Mouse (Mus musculus): ENCODE results near the gene Rnf24.
"Not testable (repeated sequence)": the region's sequence is repeated elsewhere in the genome, so short reads cannot be mapped to it uniquely, and the experiment has no call there.

The Rnf24 gene

DNA sequence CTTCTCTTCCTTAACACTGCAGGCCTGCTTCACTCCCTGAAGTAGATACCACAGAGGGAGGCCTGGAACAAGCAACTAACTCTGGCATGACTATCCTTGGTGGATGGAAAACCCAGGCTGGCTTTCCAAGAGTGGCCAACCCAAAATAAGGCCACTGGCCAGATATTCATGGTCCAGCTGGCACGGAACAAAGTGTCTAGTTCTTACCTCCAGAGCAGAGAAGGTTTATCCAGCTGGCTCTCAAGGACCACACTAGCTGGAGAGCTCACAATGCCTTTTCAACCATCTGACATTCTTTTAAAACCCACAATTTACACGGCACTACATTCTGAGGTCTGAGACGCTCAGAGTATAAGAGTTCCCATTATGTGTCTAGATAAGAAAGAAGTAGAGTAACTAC is 8.2 kb downstream of the Rnf24 start:
- DNase-seq (ENCODE audit: low read depth, low spot score) = no peak

DNA sequence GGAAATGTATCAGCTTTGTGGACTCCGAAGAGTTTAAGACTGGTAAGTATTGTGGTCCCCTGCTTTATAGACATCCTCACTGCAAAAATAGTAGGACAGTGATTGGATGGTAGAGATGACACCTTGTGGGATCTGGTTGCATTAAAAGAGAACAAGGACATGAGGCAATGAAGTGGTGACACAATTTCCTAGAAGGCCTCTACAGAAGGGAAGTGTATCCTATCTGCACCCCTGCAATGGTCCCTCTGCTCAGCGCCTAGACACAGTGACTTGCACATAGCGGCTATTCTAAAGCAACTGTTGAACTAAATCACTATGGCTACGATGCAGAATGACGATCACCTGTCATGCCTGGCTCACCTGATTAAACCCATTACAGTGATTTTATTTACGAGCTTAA is 15.1 kb downstream of the Rnf24 start:
- DNase-seq (ENCODE audit: low read depth, low spot score) = no peak

DNA sequence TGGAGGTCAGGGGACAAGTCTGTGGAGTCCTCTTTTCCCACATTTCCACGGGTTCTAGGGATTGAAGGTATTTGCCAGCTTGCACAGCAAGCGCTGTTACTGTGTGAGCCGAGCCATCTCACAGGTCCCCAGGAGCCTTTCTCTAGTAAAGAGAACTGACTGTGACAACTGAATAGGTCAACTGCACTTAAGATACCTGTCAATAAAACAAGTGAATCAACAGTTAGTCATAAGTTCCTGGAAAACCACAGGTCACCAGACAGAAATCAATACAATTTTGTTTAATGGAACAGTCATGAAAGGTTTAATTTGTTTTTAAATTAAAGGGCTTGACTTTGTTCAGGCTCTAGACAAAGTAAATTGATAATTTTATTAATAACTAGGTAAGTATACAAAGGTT is 22.1 kb downstream of the Rnf24 start:
- no peak for DNase-seq (ENCODE audit: low read depth, low spot score)

DNA sequence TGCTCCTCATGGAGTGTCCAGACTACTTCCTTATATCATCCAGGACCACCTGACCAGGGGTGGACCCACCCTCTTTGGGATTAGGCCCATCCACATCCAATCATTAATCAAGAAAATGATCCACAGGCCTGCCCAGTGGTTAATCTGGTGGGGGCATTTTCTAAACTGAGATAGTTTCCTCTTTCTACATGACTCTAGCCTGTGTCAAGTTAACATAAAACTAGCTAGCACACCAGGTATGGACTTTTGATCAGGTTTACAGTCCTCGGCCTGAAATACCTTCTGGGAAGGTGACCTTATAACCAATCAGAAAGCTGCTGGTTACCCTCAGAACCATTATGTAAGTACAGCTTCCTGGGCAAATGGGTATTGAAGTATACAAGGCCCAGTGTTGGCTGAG is 23.7 kb downstream of the Rnf24 start:
- DNase-seq (ENCODE audit: low read depth, low spot score) = no peak

DNA sequence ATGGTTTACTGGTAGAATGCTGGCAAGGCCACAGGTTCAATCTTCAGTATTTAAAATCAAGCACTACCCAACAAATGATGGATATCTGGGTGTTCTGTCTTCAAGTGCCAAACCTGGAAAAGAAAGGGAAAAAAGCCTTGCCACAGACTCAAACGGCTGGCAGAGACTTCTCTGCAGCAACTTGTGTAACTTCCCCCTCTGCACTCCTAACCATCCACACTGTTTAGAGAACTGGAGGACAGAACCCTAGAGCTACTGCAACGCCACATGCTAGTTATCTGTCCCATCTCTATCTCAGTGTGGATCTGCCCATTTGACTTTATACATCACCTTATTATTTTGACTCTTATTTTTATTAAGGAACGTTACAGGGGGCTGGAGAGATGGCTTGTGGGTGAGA is 26.6 kb downstream of the Rnf24 start:
- no peak for DNase-seq (ENCODE audit: low read depth, low spot score)

DNA sequence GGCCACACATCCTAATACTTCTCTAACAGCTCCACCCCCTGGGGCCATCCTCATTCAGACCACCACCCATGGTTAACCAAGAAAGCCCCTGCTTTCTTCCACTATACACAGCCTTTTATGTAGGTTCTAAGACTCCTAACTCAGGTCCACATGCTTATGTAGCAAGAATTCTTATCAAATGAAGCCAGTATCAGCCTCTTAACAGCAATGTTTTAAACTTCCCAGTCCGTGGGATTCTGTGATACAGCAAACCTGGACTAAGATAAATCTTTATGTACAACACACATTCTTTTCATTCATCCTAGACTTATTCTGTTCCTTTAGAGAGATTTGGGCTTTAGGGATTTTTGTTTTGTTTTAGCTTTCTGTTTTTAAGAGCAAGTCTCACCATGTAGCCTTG is 29.0 kb downstream of the Rnf24 start:
- no peak for DNase-seq (ENCODE audit: low read depth, low spot score)

DNA sequence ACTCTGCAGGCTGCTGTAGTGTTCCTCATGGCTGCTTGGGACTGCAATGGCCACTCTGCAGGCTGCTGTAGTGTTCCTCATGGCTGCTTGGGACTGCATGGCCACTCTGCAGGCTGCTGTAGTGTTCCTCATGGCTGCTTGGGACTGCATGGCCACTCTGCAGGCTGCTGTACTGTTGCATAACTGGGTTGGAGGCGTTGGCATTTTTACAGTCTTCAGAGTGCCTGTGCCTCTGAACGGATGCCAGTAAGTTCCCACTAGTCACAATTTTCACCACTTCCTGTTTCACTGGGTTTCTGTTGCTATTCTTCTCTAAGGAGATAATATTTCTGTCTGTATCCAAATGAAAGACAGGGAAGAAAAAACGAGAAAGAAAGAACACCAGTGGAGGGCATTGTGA is 31.5 kb downstream of the Rnf24 start:
- DNase-seq (ENCODE audit: low read depth, low spot score) = not testable (repeated sequence)

DNA sequence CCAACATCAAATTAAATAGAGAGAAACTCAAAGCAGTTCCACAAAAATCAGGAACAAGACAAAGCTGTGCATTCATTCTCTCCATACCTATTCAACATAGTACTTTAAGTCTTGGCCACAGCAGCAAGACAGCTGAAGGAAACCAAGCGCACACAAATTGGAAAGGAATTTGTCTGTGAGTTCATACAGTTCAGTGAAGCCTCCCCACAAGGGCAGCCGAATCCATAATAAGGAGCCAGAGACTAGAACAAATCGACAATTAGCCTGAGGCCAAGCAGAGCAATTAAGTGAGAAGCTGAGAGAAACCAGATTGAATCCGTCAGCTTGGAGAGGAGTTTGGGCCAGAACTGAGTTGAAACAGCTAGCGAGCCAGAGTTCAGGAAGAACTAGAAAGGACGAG is 33.3 kb downstream of the Rnf24 start:
- DNase-seq (ENCODE audit: low read depth, low spot score) = no peak

DNA sequence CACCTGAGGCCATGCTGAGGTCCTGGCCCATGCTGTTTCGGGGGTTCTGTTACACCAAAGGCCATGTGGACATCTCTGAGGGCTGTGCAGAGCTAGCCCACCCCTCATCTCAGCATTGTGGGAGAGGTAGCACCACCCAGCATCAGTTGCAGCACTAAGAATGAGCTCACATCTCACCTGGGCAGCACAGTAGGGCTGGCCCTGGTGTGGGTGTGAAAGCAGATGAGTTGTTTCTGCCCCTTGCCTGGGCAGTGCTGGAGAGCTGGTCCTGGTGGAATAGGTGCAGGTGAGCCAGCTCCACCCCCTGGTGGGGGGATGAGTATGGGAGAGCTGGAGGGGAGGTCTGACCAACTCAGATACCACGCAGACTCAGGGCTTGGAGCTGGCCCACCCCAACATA is 36.5 kb downstream of the Rnf24 start:
- DNase-seq (ENCODE audit: low read depth, low spot score) = no peak

DNA sequence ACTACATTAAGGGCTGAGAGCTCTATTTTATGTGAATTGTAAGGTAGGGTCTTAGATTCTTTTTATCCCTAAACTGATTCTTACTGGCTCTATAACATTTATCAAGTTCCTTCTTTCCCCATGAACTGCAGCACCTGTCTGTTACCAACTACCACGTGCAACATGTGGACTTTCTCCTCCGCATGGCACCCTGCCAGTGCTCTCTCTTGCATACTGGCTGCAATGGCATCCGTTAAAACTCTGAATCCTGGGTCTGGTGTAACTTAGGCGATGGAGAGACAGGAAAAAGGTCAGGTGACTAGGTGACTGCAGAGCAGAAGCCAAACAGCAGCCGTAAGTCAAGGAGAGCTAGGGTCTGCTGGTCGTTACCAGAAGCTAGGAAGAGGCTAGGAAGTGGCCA is 43.4 kb downstream of the Rnf24 start:
- DNase-seq (ENCODE audit: low read depth, low spot score) = no peak

DNA sequence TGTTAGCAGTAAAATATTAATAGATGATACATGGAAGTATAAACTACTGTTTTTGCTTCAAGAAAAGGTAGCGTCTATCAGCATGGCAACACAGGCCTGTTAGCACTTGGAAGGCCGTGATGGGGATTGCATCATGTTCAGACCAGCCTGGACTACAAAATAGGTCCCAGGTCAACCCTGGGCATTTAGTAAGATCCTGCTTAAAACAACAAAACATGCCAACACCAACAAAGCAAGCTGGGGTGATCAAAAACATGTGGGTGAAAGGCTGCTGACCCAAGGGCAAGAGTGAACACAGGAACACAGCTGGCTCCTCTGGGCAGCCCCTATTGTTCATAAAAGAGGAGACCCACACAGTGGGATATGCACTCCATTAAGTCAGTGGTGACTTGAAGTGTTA is 44.9 kb downstream of the Rnf24 start:
- DNase-seq (ENCODE audit: low read depth, low spot score) = no peak

DNA sequence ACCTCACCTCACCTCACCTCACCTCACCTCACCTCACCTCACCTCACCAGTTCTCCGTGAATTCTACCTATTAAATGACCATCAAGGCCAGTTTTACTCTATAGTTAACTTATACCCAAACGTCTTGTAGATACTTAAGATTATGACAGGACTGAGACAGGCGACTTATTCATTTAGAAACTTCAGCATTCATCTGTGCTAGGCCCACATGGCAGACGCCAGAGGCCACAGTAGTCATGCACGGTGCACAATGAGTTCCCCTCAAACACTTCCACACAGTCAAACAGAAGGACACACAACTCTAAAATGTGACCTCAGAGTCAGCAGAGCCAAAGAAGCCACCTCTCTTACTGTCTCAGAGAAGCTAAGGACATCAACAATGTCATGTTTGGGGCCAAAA is 45.3 kb downstream of the Rnf24 start:
- DNase-seq (ENCODE audit: low read depth, low spot score) = no peak

DNA sequence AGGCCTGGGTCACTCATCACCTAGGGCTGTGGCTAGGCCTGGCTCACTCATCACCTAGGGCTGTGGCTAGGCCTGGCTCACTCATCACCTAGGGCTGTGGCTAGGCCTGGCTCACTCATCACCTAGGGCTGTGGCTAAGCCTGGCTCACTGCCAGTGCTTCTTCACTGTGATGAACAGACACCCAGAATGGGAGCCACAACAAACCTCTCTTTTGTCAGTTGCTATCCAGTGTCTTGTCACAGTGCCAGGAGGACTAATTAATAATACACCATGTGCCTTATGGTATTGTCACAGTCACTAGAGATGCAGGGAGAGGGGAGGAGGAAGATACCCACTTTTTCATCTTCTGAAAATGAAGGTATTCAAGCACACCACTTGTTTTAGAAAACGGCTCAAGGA is 47.5 kb downstream of the Rnf24 start:
- DNase-seq (ENCODE audit: low read depth, low spot score) = not testable (repeated sequence)

DNA sequence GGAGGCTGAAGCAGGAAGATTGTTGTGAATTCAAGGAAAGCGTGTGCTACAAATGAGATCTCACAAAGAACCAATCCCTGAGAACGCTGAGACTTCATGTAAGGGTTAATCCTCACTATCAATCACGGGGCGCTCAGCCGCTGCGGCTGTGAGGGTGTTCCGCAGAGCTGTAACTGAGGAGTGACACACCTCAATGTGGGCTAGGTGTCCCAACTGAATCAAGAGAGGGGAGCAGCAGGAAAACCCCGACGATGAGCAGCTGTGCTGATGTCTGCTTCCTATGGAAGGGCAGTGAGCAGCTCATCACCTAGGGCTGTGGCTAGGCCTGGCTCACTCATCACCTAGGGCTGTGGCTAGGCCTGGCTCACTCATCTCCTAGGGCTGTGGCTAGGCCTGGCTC is 48.2 kb downstream of the Rnf24 start:
- no peak for DNase-seq (ENCODE audit: low read depth, low spot score)

DNA sequence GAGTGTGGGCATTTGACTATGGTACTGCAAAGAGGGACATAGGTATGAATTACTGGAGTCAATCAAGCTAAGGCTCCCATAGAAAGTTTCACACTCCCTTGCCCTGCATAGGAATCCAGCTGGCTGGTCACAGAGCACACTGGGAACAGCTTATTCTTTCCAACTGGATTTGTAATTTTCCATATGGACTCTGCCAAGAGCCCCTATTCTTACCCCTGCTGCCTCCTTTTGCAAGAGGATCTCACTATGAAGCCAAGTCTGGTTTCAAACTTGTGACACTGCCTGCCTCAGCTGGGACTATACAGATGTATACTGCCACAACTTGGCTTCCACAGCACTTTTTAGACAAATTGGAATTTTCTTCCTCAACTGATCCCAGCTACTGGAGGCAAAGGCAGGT is 51.1 kb downstream of the Rnf24 start:
- DNase-seq (ENCODE audit: low read depth, low spot score) = no peak

DNA sequence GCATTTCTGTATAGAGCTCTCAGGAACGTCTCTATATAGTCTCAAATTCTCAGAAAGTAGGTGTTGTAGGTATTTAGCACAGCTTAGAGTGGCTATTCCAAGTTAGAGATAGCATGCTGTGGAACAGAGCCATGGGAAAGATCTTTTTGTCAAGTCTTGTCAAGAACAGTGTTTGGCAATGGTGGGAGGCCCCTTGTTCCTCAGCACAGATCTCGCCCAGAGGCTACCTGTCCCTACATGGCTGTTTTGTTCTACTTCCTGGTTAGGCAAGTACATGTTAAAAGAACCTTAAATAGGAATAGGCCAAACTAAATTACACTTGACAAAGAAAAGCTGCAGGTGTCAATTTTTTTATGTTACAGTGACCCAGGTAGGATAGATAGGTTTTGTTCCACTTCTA is 52.2 kb downstream of the Rnf24 start:
- DNase-seq (ENCODE audit: low read depth, low spot score) = no peak

DNA sequence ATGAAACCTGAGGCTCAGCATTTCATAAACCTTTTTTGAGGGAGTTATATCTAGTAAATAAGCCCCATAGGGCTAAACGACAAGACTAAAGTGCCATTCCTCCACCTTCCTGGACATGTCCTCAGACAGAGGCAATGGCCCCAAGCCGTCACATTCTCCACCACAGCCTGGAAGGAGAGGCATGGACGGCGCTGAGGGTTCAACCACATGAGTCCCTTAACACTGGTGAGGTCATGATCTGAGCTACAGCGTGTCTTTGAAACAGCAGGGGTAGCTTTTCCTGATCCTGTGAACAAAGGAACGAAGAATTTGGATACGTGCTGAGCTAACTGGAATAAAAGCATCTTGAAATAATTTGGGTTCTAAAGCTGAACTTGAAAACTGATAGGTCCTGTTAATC is 54.0 kb downstream of the Rnf24 start:
- not testable (repeated sequence) for DNase-seq (ENCODE audit: low read depth, low spot score)

DNA sequence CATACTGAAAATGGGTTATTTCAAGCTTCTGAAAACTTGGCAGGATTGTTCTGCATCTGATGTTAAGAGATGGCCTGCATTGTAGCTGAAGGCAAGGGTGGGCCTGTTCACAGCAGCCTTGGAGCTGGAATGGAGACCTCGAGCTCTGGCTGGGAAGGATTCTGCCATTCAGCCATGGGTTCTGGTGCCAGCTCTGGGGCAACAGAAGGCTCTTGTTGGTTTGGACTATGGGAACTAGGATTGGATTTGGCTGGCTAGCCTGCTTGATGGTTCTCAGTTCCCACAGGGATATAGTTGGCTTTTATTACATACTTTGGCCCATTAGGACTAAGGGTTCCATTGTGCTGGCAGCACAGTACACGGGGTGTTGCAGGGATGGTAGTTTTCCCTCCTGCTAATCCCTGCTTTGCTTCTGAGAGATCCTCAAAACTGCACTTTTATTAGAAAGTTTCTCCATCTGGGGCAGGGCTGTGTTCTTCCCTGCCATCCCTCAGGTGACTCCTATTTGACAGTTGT is 55.9 kb downstream of the Rnf24 start:
- no peak for DNase-seq (ENCODE audit: low read depth, low spot score)

DNA sequence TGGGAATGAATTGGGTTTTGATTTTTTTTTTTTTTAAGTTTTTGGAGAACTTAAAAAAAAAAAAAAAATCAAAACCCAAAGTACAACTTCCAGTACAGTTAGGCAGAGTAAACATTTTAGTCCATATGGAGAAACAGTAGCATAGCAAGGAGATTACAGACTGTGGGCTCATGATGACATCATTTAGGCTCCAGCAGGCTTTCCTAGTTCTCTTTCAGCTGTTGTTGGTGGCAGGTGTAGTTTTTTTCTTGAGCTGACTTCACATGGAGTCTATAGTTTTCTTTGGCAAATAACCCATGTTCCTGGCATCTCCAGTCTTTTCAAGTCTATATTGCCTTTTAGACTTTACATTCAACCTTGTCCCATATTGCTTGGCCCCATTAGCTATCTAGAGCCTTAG is 62.0 kb downstream of the Rnf24 start:
- DNase-seq (ENCODE audit: low read depth, low spot score) = no peak

DNA sequence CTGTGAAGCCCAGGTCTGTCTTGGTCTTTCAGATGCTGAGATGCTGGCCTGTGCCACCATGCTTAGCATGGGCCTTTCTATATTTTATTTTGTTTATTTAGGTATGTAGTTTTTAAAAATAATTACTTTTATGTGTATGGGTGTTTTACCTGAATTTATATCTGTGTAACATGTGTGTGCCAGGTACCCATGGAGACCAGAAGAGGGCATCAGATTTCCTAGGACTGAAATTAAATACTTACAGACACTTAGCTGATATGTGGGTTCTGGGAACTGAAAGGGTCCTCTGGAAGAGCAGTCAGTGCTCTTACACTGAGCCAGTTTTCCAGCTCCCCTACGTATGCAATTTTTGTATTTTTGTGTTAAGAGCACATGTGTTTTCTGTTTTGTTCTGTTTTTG is 66.4 kb downstream of the Rnf24 start:
- no peak for DNase-seq (ENCODE audit: low read depth, low spot score)

DNA sequence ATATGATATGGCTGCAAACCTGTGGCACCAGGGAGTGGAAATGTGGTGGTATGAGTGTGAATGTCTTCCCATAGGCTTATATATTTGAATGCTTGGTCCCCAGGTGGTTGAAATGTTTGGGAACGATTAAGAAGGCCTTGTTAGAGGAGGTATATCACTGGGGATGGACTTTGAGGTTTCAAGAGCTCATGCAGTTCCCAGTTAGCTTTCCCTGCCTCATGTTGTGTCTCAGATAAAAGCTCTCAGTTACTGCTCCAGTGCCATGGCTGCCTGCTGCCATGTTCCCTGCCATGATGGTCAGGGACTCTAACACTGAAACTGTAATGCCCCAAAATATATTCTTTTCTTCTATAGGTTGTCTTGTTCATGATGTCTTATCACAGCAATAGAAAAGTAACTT is 71.1 kb downstream of the Rnf24 start:
- DNase-seq (ENCODE audit: low read depth, low spot score) = no peak

DNA sequence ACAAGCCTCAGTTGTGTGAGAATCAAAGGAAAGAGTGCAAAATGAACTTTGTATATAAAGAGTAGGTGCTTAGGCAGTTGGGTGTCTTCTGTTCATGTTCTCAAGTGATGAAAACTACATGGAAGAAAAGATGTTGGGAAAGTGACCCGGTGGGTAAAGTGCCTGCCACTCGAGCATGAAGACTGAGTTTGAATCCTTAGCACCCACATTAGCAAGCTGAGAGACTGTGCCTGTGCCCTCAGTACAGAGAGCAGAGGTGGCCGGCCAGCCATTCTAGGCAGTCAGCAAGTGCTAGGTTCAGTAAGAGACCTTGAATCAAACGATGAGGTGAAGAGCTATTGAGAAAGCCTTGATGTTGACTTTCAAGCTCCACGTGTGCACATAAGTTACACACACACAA is 76.0 kb downstream of the Rnf24 start:
- no peak for DNase-seq (ENCODE audit: low read depth, low spot score)

DNA sequence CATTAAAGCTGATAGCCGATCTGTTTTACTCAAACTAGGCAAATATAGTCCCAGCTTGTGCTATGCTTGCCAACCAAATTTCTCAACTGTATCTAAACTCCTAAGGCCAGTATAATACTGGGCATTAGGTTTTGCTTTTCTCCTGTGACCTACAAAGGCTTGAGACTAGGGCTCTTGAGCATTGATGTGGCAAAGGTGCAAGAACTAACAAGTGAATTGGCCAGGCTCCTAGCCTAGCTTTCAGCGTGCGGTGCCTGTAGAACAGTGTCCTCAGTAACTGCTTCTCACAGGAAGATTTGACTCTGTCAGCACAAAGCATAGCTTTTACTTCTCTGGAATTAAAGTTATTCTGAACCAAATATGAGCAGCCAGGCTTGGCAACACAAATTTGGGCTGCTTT is 77.2 kb downstream of the Rnf24 start:
- no peak for DNase-seq (ENCODE audit: low read depth, low spot score)

DNA sequence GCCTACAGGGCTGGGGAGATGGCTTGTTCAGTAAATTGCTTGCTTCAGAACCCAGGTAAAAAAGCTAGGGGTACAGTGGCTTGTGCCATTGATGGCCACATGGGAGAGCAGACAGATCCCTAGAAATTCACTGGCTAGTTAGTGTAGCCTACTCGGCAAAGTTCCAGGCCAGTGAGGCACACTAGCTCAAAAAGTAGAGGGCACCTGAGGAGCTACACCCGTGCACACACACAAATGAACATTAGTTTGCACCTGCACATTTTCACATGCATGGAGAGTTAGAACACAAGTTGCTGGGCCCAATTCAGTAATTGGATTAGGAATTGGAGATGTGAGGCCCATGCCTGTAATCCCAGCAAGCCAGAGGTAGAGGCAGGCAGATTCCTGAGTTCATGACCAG is 87.6 kb downstream of the Rnf24 start:
- no peak for DNase-seq (ENCODE audit: low read depth, low spot score)

DNA sequence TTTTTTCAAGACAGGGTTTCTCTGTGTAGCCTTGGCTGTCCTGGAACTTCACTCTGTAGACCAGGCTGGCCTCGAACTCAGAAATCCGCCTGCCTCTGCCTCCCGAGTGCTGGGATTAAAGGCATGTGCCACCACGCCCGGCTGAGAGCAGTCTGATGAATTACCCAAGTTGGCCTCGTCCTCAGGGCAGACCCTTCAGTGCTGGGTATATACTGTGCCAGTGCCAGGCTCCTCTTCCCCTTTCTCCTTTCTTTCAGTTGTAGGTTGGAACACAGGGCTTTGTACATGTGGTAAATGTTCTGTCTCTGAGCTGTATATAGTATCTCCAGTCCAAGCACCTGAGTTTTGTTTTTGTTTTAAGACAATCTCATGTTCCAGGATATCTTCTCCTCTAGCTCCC is 88.7 kb downstream of the Rnf24 start:
- no peak for DNase-seq (ENCODE audit: low read depth, low spot score)
